Mouse (Mus musculus) C2C12 (cell line): ENCODE data around the gene Map4k3.

Experiments used
- CEBPB ChIP-seq: IDR thresholded peaks from one replicate; pipeline ENCODE4 v1.6.1; 2011; ENCODE audit warnings: low read depth, mild to moderate bottlenecking, control low read depth, moderate library complexity
- CTCF ChIP-seq: IDR thresholded peaks from one replicate; pipeline ENCODE4 v1.5.1; 2011; ENCODE audit not compliant: control insufficient read depth, insufficient read depth, insufficient read length
- MAX ChIP-seq: IDR thresholded peaks from one replicate; pipeline ENCODE4 v1.6.1; 2011; ENCODE audit warnings: mild to moderate bottlenecking, control low read depth
- MYOD1 ChIP-seq: IDR thresholded peaks from one replicate; pipeline ENCODE4 v1.6.1; 2011; ENCODE audit warnings: low read depth; ENCODE audit not compliant: control insufficient read depth, insufficient read length
- MYOG ChIP-seq: IDR thresholded peaks from one replicate; pipeline ENCODE4 v1.6.1; 2011; ENCODE audit not compliant: control insufficient read depth, insufficient read length; ENCODE audit errors: extremely low read depth
- USF1 ChIP-seq: IDR thresholded peaks from one replicate; pipeline ENCODE4 v1.6.1; 2011; ENCODE audit warnings: low read depth, mild to moderate bottlenecking, control low read depth, moderate library complexity

DNA sequence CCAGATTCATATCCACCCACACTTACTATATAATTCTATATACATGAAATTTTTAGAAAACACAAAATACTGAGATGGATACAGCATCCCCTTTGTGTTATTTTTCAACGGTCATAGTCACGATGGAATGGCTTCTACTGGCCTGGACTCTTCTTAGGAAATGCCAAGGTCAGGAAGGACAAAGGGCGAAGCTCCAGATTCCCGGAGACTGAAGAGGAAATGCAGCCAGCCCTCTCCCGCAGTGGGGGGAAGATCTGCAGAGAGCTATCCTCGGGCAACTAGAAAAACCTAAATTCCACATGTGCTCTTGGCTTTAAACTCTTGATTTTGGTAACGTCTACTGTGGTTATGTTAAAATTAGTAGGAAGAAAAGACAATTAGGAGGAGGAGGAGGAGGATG is 153.3 kb downstream of the Map4k3 start:
- no peak for TF ChIP-seq CTCF
- TF ChIP-seq USF1, result no peak
- no peak for TF ChIP-seq MAX
- TF ChIP-seq MYOG, result no peak
- no peak for TF ChIP-seq CEBPB
- TF ChIP-seq MYOD1, result no peak
